Mouse (Mus musculus) liver, embryonic 16.5 days (tissue): Measurements from ENCODE around the gene Ripor3. TPM values are rescaled to one million over a fixed set of nuclear protein-coding genes. Genes with fewer than 3 reads are reported as not detected.

Source experiments
- ATAC-seq: fragments of 200-750 bp; cut with Nextera tagmentation; 2 replicates; pipeline ENCODE4 v1.8.0; 2017; ENCODE audit warnings: low read depth, mild to moderate bottlenecking, moderate number of reproducible peaks, moderate library complexity
- H3K27ac ChIP-seq: fragments of 300-500 bp; sonication (generic); 2 replicates; pipeline ENCODE4 v1.5.1; 2014; ENCODE audit warnings: mild to moderate bottlenecking, low read length
- H3K27me3 ChIP-seq: fragments of 300-500 bp; sonication (generic); 2 replicates; pipeline ENCODE4 v1.6.1; 2014; ENCODE audit warnings: low read depth, low read length, mixed read lengths; ENCODE audit not compliant: control insufficient read depth, insufficient read depth
- H3K36me3 ChIP-seq: fragments of 300-500 bp; sonication (generic); 2 replicates; pipeline ENCODE4 v1.6.1; 2014; ENCODE audit warnings: mild to moderate bottlenecking; ENCODE audit not compliant: control insufficient read depth, insufficient read depth
- H3K4me1 ChIP-seq: fragments of 300-500 bp; sonication (generic); 2 replicates; pipeline ENCODE4 v1.6.1; 2014; ENCODE audit warnings: low read depth, low read length, mixed read lengths; ENCODE audit not compliant: control insufficient read depth
- H3K4me2 ChIP-seq: fragments of 300-500 bp; sonication (generic); 2 replicates; pipeline ENCODE4 v1.6.1; 2014; ENCODE audit warnings: low read depth, low read length, mixed read lengths
- H3K4me3 ChIP-seq: fragments of 300-500 bp; sonication (generic); 2 replicates; pipeline ENCODE4 v1.5.1; 2014; ENCODE audit warnings: low read depth, mild to moderate bottlenecking, low read length
- H3K9ac ChIP-seq: fragments of 300-500 bp; sonication (generic); 2 replicates; pipeline ENCODE4 v1.6.1; 2014; ENCODE audit warnings: low read depth, low read length
- H3K9me3 ChIP-seq: fragments of 300-500 bp; sonication (generic); replicated peaks from 2 replicates; pipeline ENCODE4 v1.6.1; 2016; ENCODE audit warnings: low read length; ENCODE audit not compliant: control insufficient read depth
- WGBS: fragments of 180-500 bp; shearing (Covaris S2); extraction: QIAGEN DNeasy Blood & Tissue Kit; methylation state at CpG from one replicate; pipeline ENCODE4 v1.1.7; 2014; ENCODE audit not compliant: insufficient replicate concordance; 5-methylcytosine and 5-hydroxymethylcytosine counted together
- polyA plus RNA-seq: library from polyadenylated mRNA; unstranded; fragments of >200 nt; fragmentation: Nextera tagmentation; extraction: Ambion mirVana; gene quantifications from 2 replicates; pipeline ENCODE4 v1.2.1, GENCODE M21; 2015

Ripor3 gene
- polyA plus RNA-seq, 1 experiment from 2014 or later = 1.2 TPM

DNA sequence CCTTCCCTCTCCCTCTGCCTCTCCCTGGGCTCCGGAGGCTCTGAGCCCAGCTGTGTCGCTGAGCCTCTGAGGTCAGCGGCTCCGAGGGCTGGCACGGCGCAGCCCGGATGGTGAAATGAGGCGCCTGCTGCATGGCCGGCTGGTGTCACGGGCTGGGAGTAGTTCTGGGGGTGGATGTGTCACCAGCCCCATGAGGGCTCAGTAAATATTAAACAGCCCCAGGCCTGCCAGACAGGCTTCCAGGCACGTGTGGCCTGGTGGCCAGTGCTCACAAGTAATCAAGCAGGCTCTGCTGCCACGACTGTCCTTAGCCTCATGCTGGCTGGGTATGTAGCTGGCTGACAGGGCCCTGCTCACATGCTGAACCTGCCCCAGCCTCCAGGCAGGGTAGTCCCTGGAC is 7.0 kb downstream of the Ripor3 start:
- Histone ChIP-seq H3K27me3 (no peaks in the 10 kb centered on the region), H3K4me3 (no peak overlapping the region), H3K36me3 (no peaks in the 10 kb centered on the region), H3K4me1 (peaks cover 5% of the 10 kb centered on the region), H3K27ac (no peak overlapping the region), H3K4me2 (no peak overlapping the region), H3K9me3 (no peaks in the 10 kb centered on the region), H3K9ac (no peak overlapping the region)
- 56% methylated on average over 12 of the region's 12 CpGs for WGBS
- peak; percentile 66 for ATAC-seq

GRCm38 (mm10) chr2:168002884-168003283 is 7.5 kb downstream of the Ripor3 start:
- Histone ChIP-seq H3K9me3 (no peaks in the 10 kb centered on the region), H3K4me1 (peaks cover 5% of the 10 kb centered on the region), H3K27me3 (no peaks in the 10 kb centered on the region), H3K4me2 (no peak overlapping the region), H3K27ac (no peak overlapping the region), H3K4me3 (no peak overlapping the region), H3K9ac (no peak overlapping the region), H3K36me3 (no peaks in the 10 kb centered on the region)
- ATAC-seq = no peak
- WGBS = 72% methylated on average over 2 of the region's 2 CpGs

GRCm38 (mm10) chr2:168002188-168002587 is 8.2 kb downstream of the Ripor3 start:
- H3K27ac ChIP-seq = no peak overlapping the region
- no peaks in the 10 kb centered on the region for H3K27me3 ChIP-seq
- H3K9me3 ChIP-seq = no peaks in the 10 kb centered on the region
- no peak for ATAC-seq
- 48% methylated on average over 4 of the region's 4 CpGs for WGBS
- no peak overlapping the region for H3K4me3 ChIP-seq
- H3K4me1 ChIP-seq = peaks cover 5% of the 10 kb centered on the region
- H3K36me3 ChIP-seq = no peaks in the 10 kb centered on the region
- H3K9ac ChIP-seq = no peak overlapping the region
- H3K4me2 ChIP-seq = no peak overlapping the region

GRCm38 (mm10) chr2:167999145-167999743 is 11.2 kb downstream of the Ripor3 start:
- Histone ChIP-seq H3K36me3 (no peaks in the 10 kb centered on the region), H3K9me3 (no peaks in the 10 kb centered on the region), H3K4me1 (no peaks in the 10 kb centered on the region), H3K27ac (no peak overlapping the region), H3K4me3 (no peak overlapping the region), H3K4me2 (no peak overlapping the region), H3K27me3 (no peaks in the 10 kb centered on the region), H3K9ac (no peak overlapping the region)
- 57% methylated on average over 3 of the region's 3 CpGs for WGBS
- ATAC-seq = no peak

GRCm38 (mm10) chr2:167997562-167997961 is 12.9 kb downstream of the Ripor3 start:
- no peak overlapping the region for H3K27ac ChIP-seq
- no peak overlapping the region for H3K4me2 ChIP-seq
- H3K36me3 ChIP-seq = no peaks in the 10 kb centered on the region
- H3K9ac ChIP-seq = no peak overlapping the region
- no peaks in the 10 kb centered on the region for H3K9me3 ChIP-seq
- no peaks in the 10 kb centered on the region for H3K4me1 ChIP-seq
- no peaks in the 10 kb centered on the region for H3K27me3 ChIP-seq
- 28% methylated on average over 3 of the region's 3 CpGs for WGBS
- H3K4me3 ChIP-seq = no peak overlapping the region
- ATAC-seq = no peak

DNA sequence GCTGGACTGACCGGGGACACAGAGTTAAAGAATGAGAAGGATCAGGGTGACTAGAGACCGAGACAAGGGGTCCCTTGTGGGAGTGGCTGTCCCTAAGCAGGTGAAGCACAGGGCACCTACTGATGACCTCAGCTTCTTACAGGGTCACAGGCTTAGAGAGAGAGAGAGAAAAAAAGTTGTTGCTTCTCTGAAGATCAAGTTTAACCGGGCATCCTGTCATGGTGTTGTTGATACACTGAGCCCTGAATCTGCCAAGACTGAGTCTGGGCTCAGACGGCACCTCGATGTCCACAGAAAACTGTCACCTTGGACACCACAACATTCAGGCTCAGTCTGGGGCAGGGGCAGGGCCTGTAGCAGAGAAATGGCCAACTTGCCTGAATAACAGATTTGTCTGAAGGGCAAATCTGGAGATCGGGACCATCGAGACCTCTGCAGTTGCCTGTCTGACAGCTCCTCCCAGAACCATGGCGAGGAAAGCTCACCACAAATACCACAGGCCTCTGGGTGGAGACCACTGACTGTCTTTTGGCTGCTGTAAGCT is 13.7 kb downstream of the Ripor3 start:
- Histone ChIP-seq H3K4me2 (no peak overlapping the region), H3K27me3 (no peaks in the 10 kb centered on the region), H3K27ac (no peak overlapping the region), H3K9me3 (no peaks in the 10 kb centered on the region), H3K9ac (no peak overlapping the region), H3K4me1 (no peaks in the 10 kb centered on the region), H3K4me3 (no peak overlapping the region), H3K36me3 (no peaks in the 10 kb centered on the region)
- 37% methylated on average over 8 of the region's 8 CpGs for WGBS
- ATAC-seq = no peak

DNA sequence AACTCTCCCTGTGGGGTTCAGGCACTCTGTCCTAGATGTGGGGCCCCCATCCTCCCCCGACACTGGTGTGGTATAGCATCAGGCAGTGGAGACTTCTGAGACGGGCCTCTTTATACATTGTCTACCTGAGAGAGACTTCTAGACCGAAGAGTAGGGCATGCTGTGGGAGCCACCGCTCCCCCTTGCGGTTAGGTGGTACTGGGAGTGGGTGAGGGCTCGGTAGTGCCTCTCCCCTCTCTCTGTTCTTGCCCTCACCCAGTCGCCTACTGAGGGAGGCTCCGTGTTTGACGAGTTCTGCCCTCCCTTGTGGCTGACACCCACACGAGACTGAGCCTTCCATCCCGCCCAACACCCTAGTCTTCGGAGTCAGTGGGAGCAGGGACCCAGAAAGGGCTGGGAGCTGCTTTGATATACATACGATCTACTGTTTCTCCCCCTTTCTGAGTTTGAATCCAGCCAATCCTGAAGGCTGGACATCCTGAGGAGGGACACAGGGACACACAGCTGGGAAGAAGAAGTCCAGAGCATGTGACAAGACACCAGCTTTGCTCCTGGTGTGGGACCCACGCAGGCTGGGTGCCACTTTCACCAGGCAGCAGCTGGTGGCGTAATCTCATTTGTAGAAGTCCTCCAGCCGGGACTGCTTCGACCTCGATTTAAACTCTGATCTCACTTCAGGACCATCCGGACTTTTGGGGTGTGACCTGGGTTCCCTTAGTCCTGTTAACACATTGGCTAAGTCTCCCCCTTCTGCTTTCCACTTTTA is 14.4 kb downstream of the Ripor3 start:
- ATAC-seq = no peak
- Histone ChIP-seq H3K9me3 (no peaks in the 10 kb centered on the region), H3K27me3 (no peaks in the 10 kb centered on the region), H3K36me3 (no peaks in the 10 kb centered on the region), H3K9ac (no peak overlapping the region), H3K4me2 (no peak overlapping the region), H3K4me3 (no peak overlapping the region), H3K27ac (no peak overlapping the region), H3K4me1 (no peaks in the 10 kb centered on the region)
- WGBS = 45% methylated on average over 19 of the region's 19 CpGs

- no peaks in the 10 kb centered on the region for H3K27me3 ChIP-seq
- WGBS = 61% methylated on average over 13 of the region's 13 CpGs
- no peak overlapping the region for H3K27ac ChIP-seq
- no peak overlapping the region for H3K4me2 ChIP-seq
- no peaks in the 10 kb centered on the region for H3K4me1 ChIP-seq
- H3K36me3 ChIP-seq = no peaks in the 10 kb centered on the region
- H3K9me3 ChIP-seq = no peaks in the 10 kb centered on the region
- H3K9ac ChIP-seq = no peak overlapping the region
- no peak for ATAC-seq
- H3K4me3 ChIP-seq = no peak overlapping the region
Observed at GRCm38 (mm10) chr2:167993260-167993659, 17.2 kb downstream of the Ripor3 start.

GRCm38 (mm10) chr2:167989310-167989709 is 21.1 kb downstream of the Ripor3 start:
- H3K9ac ChIP-seq = no peak overlapping the region
- peaks cover 10% of the 10 kb centered on the region for H3K4me1 ChIP-seq
- H3K4me2 ChIP-seq = no peak overlapping the region
- no peak overlapping the region for H3K27ac ChIP-seq
- no peak overlapping the region for H3K4me3 ChIP-seq
- H3K36me3 ChIP-seq = no peaks in the 10 kb centered on the region
- WGBS = 62% methylated on average over 14 of the region's 14 CpGs
- H3K9me3 ChIP-seq = no peaks in the 10 kb centered on the region
- no peaks in the 10 kb centered on the region for H3K27me3 ChIP-seq
- ATAC-seq = no peak
